Mouse (Mus musculus) megakaryocyte, embryonic 14.5 days (primary cell): ENCODE measurements around the gene Glis1.

Experiments
- FLI1 ChIP-seq: IDR thresholded peaks from 2 replicates; pipeline ENCODE4 v1.6.1; 2012; ENCODE audit warnings: low read length, inconsistent platforms, mixed read lengths
- GATA1 ChIP-seq: IDR thresholded peaks from 3 replicates; pipeline ENCODE4 v1.6.1; 2012; ENCODE audit warnings: mixed read lengths, low read length, inconsistent platforms, borderline replicate concordance

DNA sequence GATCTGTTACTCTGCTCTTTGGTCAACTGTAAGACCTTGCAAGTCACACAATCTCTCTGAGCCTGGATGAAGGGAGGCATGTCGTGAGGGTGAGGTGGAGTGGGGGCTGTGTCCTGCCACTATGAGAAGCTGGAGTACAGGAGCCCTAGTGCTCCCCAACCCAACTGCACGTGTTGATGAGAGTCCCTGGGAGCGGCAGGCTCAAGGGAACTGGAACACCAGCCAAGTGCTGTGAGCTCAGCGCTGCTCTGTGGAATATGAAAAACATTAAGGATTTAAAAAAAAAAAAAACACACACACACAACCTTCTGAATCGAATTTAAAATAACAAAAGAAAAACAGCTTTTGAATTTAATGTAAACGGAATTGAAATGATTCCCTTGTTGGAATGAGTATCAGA is 141.4 kb downstream of the Glis1 start:
- TF ChIP-seq GATA1 (no peak), FLI1 (no peak)
